Mouse (Mus musculus) NIH3T3 (cell line): ENCODE measurements at regions not wholly inside any gene's neighbourhood (a gene's known extent, or its start where the extent isn't known, plus 50 kb on each side); places are given as distances from the start of the nearest gene placed in this dataset.
"Not testable (repeated sequence)": the region's sequence is repeated elsewhere in the genome, so short reads cannot be mapped to it uniquely, and the experiment has no call there.

ENCODE experiments used
- DNase-seq: peaks from one replicate; pipeline ENCODE4 v3.0.0-alpha.2; 2012; ENCODE audit warnings: low read depth

DNA sequence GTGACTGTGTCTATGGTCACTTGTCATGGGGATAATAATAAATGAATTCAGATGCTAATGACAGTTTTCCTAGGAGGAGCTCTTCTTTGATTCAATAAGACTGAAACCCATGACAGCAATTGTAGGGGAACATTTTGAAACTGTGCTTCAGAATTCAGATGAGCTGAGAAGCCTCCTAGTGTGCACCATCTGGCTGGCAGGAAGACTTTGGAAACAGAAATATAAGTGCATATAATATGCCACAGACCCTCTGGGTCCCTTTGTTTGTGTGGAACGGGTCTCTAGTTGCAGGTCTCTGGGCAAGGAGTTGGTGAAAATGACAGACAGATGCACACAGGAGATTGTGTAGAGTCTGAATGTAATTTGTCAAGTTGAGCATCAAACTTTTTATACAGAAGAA, 1043.3 kb upstream of the Cntnap5a start:
- DNase-seq, result no peak

DNA sequence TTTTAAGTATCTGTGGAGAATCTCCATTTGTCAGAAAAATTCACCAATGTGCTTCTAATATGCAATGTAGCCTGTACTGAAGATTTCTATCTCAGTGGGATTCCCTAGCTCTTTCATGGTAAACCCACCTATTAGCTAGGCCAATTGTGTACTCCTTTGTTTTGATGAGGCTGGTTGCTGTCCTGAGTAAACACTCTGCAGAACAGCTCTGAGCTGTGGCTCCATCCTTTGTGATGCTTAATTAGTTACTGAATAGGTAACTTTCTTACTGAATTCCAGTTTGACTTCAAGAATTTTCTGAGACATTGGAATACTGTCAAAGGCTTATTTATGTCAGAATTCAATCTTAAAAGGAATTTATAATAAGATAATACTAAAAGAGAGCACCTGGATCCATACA, 1042.7 kb upstream of the Cntnap5a start:
- DNase-seq, result not testable (repeated sequence)

DNA sequence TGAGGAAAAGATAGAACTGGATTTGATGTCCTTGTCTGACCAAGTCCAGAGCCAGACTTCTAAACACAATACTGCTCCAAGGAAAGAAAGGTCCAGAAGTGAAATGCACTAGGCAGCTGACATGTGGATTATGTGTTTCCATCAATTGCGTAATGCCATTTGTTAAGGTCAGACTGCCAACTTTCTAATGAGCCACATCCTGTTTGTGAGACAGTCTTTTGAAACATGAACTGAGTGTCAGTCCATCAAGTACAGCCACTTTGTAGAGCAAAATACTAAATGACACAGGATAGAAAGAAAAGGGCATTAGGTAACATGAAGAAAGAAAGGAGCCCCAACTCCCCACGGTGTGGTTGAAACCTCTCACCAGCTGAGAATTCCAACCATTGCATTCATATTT, 1010.6 kb upstream of the Cntnap5a start:
- DNase-seq, result peak; percentile 6

DNA sequence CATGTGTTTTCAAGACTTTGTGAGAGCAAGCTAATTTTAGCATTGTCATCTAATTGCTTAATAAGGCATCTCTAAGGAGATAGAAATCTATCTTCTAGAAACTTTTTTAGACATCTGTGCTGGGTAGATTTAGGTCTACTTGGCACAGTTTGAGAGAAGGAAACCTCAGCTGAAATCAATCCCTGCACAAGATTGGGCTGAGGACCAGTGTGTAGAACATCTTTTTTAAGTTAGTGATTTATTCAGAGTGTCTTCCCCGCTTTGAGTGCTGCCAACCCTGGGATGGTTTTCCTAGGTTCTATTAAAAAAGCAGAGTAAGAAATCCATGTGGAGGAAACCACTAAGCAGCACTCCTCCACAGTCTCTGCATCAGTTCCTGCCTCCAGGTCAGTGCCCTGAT, 1003.3 kb upstream of the Cntnap5a start:
- no peak for DNase-seq

- DNase-seq, result no peak
These were observed 963.4 kb upstream of the Cntnap5a start for GRCm38 (mm10) chr1:114721142-114721541.

DNA sequence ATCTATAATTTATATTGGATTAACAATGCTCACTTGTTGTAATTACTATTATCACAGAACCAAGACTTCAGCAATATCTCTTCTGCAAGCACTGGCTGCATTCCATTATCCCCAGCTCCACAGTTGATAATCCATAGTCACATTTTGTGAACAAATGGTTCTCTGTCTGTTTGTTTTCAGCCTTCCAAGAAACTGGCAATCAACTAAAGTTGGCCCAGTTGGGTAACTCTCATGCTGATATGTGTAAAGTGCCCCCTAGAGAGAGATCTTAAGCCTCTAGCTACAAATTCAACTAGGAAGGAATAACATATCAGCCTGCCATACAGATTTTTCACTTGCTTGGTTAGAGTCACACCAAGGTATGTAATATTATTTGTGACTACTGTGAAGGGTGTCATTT, 955.4 kb upstream of the Cntnap5a start:
- no peak for DNase-seq
